Mouse (Mus musculus): ENCODE results near the gene Arih2. TPM values are rescaled to one million over a fixed set of nuclear protein-coding genes. Genes with fewer than 3 reads are reported as not detected.
A peak's percentile ranks its signal among the peaks of the same experiment; 100 is the strongest.

Arih2 gene
- 44.6 and 48.0 TPM in 2 replicates for polyA plus RNA-seq (2015; fragmentation: Nextera tagmentation; extraction: Ambion mirVana)

GRCm38 (mm10) chr9:108648611-108649560 lies at the start of gene Arih2:
Arih2 (minus strand) TSS chr9:108649386.
- H3K36me3 ChIP-seq (ENCODE audit: control insufficient read depth, insufficient read depth, low read length): no peaks in the 10 kb centered on the region
- peak within 1 kb of the TSS; percentile 91 for H3K4me2 ChIP-seq (ENCODE audit: low read length)
- ATAC-seq: peak; percentile 99
- peaks cover 17% of the 10 kb centered on the region for H3K4me1 ChIP-seq (ENCODE audit: control insufficient read depth, insufficient read depth, low read depth, low read length)
- under 1% methylated on average over 108 of the region's 112 CpGs for whole genome bisulfite sequencing
- no peaks in the 10 kb centered on the region for H3K27me3 ChIP-seq (replicated peaks; ENCODE audit: control insufficient read depth, insufficient read depth, low read length)
- peak within 1 kb of the TSS; percentile 84 for H3K27ac ChIP-seq (ENCODE audit: low read depth, low read length)
- peak within 1 kb of the TSS; percentile 95 for H3K9ac ChIP-seq (ENCODE audit: low read depth, low read length)
- peak within 1 kb of the TSS; percentile 100 for H3K4me3 ChIP-seq (ENCODE audit: low read length)
- H3K9me3 ChIP-seq (ENCODE audit: control insufficient read depth, low read length): no peaks in the 10 kb centered on the region

- H3K27me3 ChIP-seq (replicated peaks; ENCODE audit: control insufficient read depth, insufficient read depth, low read length): no peaks in the 10 kb centered on the region
- no peak overlapping the region for H3K9ac ChIP-seq (ENCODE audit: low read depth, low read length)
- peak overlapping the region; percentile 61; the same call in 1 of the 2 replicates for H3K4me2 ChIP-seq (ENCODE audit: low read length)
- no peak for ATAC-seq
- no peaks in the 10 kb centered on the region for H3K36me3 ChIP-seq (ENCODE audit: control insufficient read depth, insufficient read depth, low read length)
- 74% methylated on average over 1 of the region's 1 CpGs for WGBS
- H3K27ac ChIP-seq (ENCODE audit: low read depth, low read length): no peak overlapping the region
- H3K9me3 ChIP-seq (ENCODE audit: control insufficient read depth, low read length): no peaks in the 10 kb centered on the region
- peaks cover 23% of the 10 kb centered on the region for H3K4me1 ChIP-seq (ENCODE audit: control insufficient read depth, insufficient read depth, low read depth, low read length)
- no peak overlapping the region for H3K4me3 ChIP-seq (ENCODE audit: low read length)
Measured at GRCm38 (mm10) chr9:108694533-108694932, 45.3 kb upstream of the Arih2 start.

GRCm38 (mm10) chr9:108693946-108694345 lies 44.8 kb upstream of the Arih2 start:
- no peaks in the 10 kb centered on the region for H3K27me3 ChIP-seq (replicated peaks; ENCODE audit: control insufficient read depth, insufficient read depth, low read length)
- peak overlapping the region; percentile 61 for H3K4me2 ChIP-seq (ENCODE audit: low read length)
- H3K4me1 ChIP-seq (ENCODE audit: control insufficient read depth, insufficient read depth, low read depth, low read length): peaks cover 23% of the 10 kb centered on the region
- no peak overlapping the region for H3K27ac ChIP-seq (ENCODE audit: low read depth, low read length)
- 65% methylated on average over 4 of the region's 4 CpGs for WGBS
- no peaks in the 10 kb centered on the region for H3K36me3 ChIP-seq (ENCODE audit: control insufficient read depth, insufficient read depth, low read length)
- H3K4me3 ChIP-seq (ENCODE audit: low read length): peak overlapping the region; percentile 84
- H3K9me3 ChIP-seq (ENCODE audit: control insufficient read depth, low read length): no peaks in the 10 kb centered on the region
- no peak overlapping the region for H3K9ac ChIP-seq (ENCODE audit: low read depth, low read length)
- ATAC-seq: no peak

GRCm38 (mm10) chr9:108692226-108693041 lies 43.2 kb upstream of the Arih2 start:
- peak overlapping the region; percentile 73 for H3K9ac ChIP-seq (ENCODE audit: low read depth, low read length)

GRCm38 (mm10) chr9:108691846-108692225 lies 42.6 kb upstream of the Arih2 start:
- ATAC-seq: peak; percentile 91
- Histone ChIP-seq H3K27me3 (replicated peaks; ENCODE audit: control insufficient read depth, insufficient read depth, low read length) (no peaks in the 10 kb centered on the region), H3K9me3 (ENCODE audit: control insufficient read depth, low read length) (no peaks in the 10 kb centered on the region), H3K27ac (ENCODE audit: low read depth, low read length) (peak overlapping the region; percentile 84), H3K4me2 (ENCODE audit: low read length) (peak overlapping the region; percentile 61), H3K36me3 (ENCODE audit: control insufficient read depth, insufficient read depth, low read length) (no peaks in the 10 kb centered on the region), H3K9ac (ENCODE audit: low read depth, low read length) (peak overlapping the region; percentile 73), H3K4me1 (ENCODE audit: control insufficient read depth, insufficient read depth, low read depth, low read length) (peaks cover 23% of the 10 kb centered on the region), H3K4me3 (ENCODE audit: low read length) (peak overlapping the region; percentile 84)
- WGBS: 1% methylated on average over 37 of the region's 42 CpGs

More at GRCm38 (mm10) chr9:108692226-108693041, 43.2 kb upstream of the Arih2 start:
- Histone ChIP-seq H3K27me3 (replicated peaks; ENCODE audit: control insufficient read depth, insufficient read depth, low read length) (no peaks in the 10 kb centered on the region), H3K4me1 (ENCODE audit: control insufficient read depth, insufficient read depth, low read depth, low read length) (peaks cover 23% of the 10 kb centered on the region), H3K27ac (ENCODE audit: low read depth, low read length) (peak overlapping the region; percentile 84), H3K9me3 (ENCODE audit: control insufficient read depth, low read length) (no peaks in the 10 kb centered on the region), H3K4me3 (ENCODE audit: low read length) (peak overlapping the region; percentile 84), H3K4me2 (ENCODE audit: low read length) (peak overlapping the region; percentile 61), H3K36me3 (ENCODE audit: control insufficient read depth, insufficient read depth, low read length) (no peaks in the 10 kb centered on the region)
- WGBS: 0% methylated on average over 68 of the region's 92 CpGs
- peak; percentile 69 for ATAC-seq

GRCm38 (mm10) chr9:108691371-108691770 lies 42.2 kb upstream of the Arih2 start:
- Histone ChIP-seq H3K4me1 (ENCODE audit: control insufficient read depth, insufficient read depth, low read depth, low read length) (peaks cover 23% of the 10 kb centered on the region), H3K27ac (ENCODE audit: low read depth, low read length) (peak overlapping the region; percentile 84), H3K9ac (ENCODE audit: low read depth, low read length) (peak overlapping the region; percentile 73), H3K4me3 (ENCODE audit: low read length) (peak overlapping the region; percentile 84), H3K4me2 (ENCODE audit: low read length) (peak overlapping the region; percentile 61), H3K9me3 (ENCODE audit: control insufficient read depth, low read length) (no peaks in the 10 kb centered on the region), H3K36me3 (ENCODE audit: control insufficient read depth, insufficient read depth, low read length) (no peaks in the 10 kb centered on the region), H3K27me3 (replicated peaks; ENCODE audit: control insufficient read depth, insufficient read depth, low read length) (no peaks in the 10 kb centered on the region)
- WGBS: 70% methylated on average over 8 of the region's 8 CpGs
- ATAC-seq: no peak

GRCm38 (mm10) chr9:108690914-108691313 lies 41.7 kb upstream of the Arih2 start:
- Histone ChIP-seq H3K27ac (ENCODE audit: low read depth, low read length) (no peak overlapping the region), H3K36me3 (ENCODE audit: control insufficient read depth, insufficient read depth, low read length) (no peaks in the 10 kb centered on the region), H3K4me3 (ENCODE audit: low read length) (no peak overlapping the region), H3K9me3 (ENCODE audit: control insufficient read depth, low read length) (no peaks in the 10 kb centered on the region), H3K9ac (ENCODE audit: low read depth, low read length) (no peak overlapping the region), H3K4me2 (ENCODE audit: low read length) (no peak overlapping the region), H3K27me3 (replicated peaks; ENCODE audit: control insufficient read depth, insufficient read depth, low read length) (no peaks in the 10 kb centered on the region), H3K4me1 (ENCODE audit: control insufficient read depth, insufficient read depth, low read depth, low read length) (peaks cover 23% of the 10 kb centered on the region)
- WGBS: 76% methylated on average over 6 of the region's 6 CpGs
- ATAC-seq: no peak

GRCm38 (mm10) chr9:108689993-108690392 lies 40.8 kb upstream of the Arih2 start:
- H3K9ac ChIP-seq (ENCODE audit: low read depth, low read length): no peak overlapping the region
- H3K4me3 ChIP-seq (ENCODE audit: low read length): no peak overlapping the region
- H3K36me3 ChIP-seq (ENCODE audit: control insufficient read depth, insufficient read depth, low read length): no peaks in the 10 kb centered on the region
- no peaks in the 10 kb centered on the region for H3K9me3 ChIP-seq (ENCODE audit: control insufficient read depth, low read length)
- H3K27ac ChIP-seq (ENCODE audit: low read depth, low read length): no peak overlapping the region
- no peak overlapping the region for H3K4me2 ChIP-seq (ENCODE audit: low read length)
- 83% methylated on average over 1 of the region's 1 CpGs for WGBS
- peaks cover 22% of the 10 kb centered on the region for H3K4me1 ChIP-seq (ENCODE audit: control insufficient read depth, insufficient read depth, low read depth, low read length)
- H3K27me3 ChIP-seq (replicated peaks; ENCODE audit: control insufficient read depth, insufficient read depth, low read length): no peaks in the 10 kb centered on the region
- no peak for ATAC-seq

- 27% methylated on average over 1 of the region's 1 CpGs for WGBS
- H3K9ac ChIP-seq (ENCODE audit: low read depth, low read length): no peak within 1 kb of the TSS
- no peaks in the 10 kb centered on the region for H3K27me3 ChIP-seq (replicated peaks; ENCODE audit: control insufficient read depth, insufficient read depth, low read length)
- H3K4me1 ChIP-seq (ENCODE audit: control insufficient read depth, insufficient read depth, low read depth, low read length): peaks cover 16% of the 10 kb centered on the region
- no peak for ATAC-seq
- H3K27ac ChIP-seq (ENCODE audit: low read depth, low read length): peak within 1 kb of the TSS; percentile 55
- no peaks in the 10 kb centered on the region for H3K36me3 ChIP-seq (ENCODE audit: control insufficient read depth, insufficient read depth, low read length)
- H3K9me3 ChIP-seq (ENCODE audit: control insufficient read depth, low read length): no peaks in the 10 kb centered on the region
- no peak within 1 kb of the TSS for H3K4me2 ChIP-seq (ENCODE audit: low read length)
- H3K4me3 ChIP-seq (ENCODE audit: low read length): no peak within 1 kb of the TSS
Measured at GRCm38 (mm10) chr9:108689106-108689505, 39.9 kb upstream of the Arih2 start, which contains the start of gene Prkar2a. Prkar2a (plus strand) TSS chr9:108689314.
